Mouse (Mus musculus) hindbrain, embryonic 14.5 days (tissue): ENCODE data around the gene Mettl8. TPM values are rescaled to one million over a fixed set of nuclear protein-coding genes. Genes with fewer than 3 reads are reported as not detected.

Experiments
- ATAC-seq: fragments of 200-750 bp; cut with Nextera tagmentation; 2 replicates; pipeline ENCODE4 v1.8.0; 2017; ENCODE audit warnings: moderate number of reproducible peaks, mild to moderate bottlenecking, moderate TSS enrichment, moderate library complexity; ENCODE audit not compliant: low FRiP score
- DNase-seq: peaks from one replicate; pipeline ENCODE4 v3.0.0-alpha.2; 2015; ENCODE audit warnings: low spot score
- H3K27ac ChIP-seq: fragments of 300-500 bp; sonication (generic); 2 replicates; pipeline ENCODE4 v1.5.1; 2014; ENCODE audit warnings: mild to moderate bottlenecking, moderate library complexity
- H3K27me3 ChIP-seq: fragments of 300-500 bp; sonication (generic); 2 replicates; pipeline ENCODE4 v1.6.1; 2014; ENCODE audit warnings: mild to moderate bottlenecking, low read length, mixed read lengths; ENCODE audit not compliant: control insufficient read depth, insufficient read depth
- H3K36me3 ChIP-seq: fragments of 300-500 bp; sonication (generic); replicated peaks from 2 replicates; pipeline ENCODE4 v1.6.1; 2014; ENCODE audit not compliant: control insufficient read depth, insufficient read depth
- H3K4me1 ChIP-seq: fragments of 300-500 bp; sonication (generic); replicated peaks from 2 replicates; pipeline ENCODE4 v1.6.1; 2014; ENCODE audit warnings: antibody characterized with exemption, low read length, mixed read lengths; ENCODE audit not compliant: control insufficient read depth, insufficient read depth
- H3K4me2 ChIP-seq: fragments of 300-500 bp; sonication (generic); replicated peaks from 2 replicates; pipeline ENCODE4 v1.6.1; 2014; ENCODE audit warnings: mild to moderate bottlenecking, moderate library complexity
- H3K4me3 ChIP-seq: fragments of 300-500 bp; sonication (generic); replicated peaks from 2 replicates; pipeline ENCODE4 v1.5.1; 2014; ENCODE audit warnings: mild to moderate bottlenecking, low read length
- H3K9ac ChIP-seq: fragments of 300-500 bp; sonication (generic); 2 replicates; pipeline ENCODE4 v1.6.1; 2014
- H3K9me3 ChIP-seq: fragments of 300-500 bp; sonication (generic); 2 replicates; pipeline ENCODE4 v1.6.1; 2016; ENCODE audit warnings: low read length; ENCODE audit not compliant: control insufficient read depth
- WGBS: fragments of 180-500 bp; shearing (Covaris S2); extraction: QIAGEN DNeasy Blood & Tissue Kit; methylation state at CpG from one replicate; pipeline ENCODE4 v1.1.7; 2014; 5-methylcytosine and 5-hydroxymethylcytosine counted together
- polyA plus RNA-seq: library from polyadenylated mRNA; unstranded; fragments of >200 nt; fragmentation: Nextera tagmentation; extraction: Ambion mirVana; gene quantifications from 2 replicates; pipeline ENCODE4 v1.2.1, GENCODE M21; 2014

Mettl8 gene
- polyA plus RNA-seq, 1 experiment from 2014 or later, result 10.9 TPM

- Histone ChIP-seq H3K27ac (no peak overlapping the region), H3K36me3 (no peaks in the 10 kb centered on the region), H3K4me2 (no peak overlapping the region), H3K27me3 (no peaks in the 10 kb centered on the region), H3K4me3 (no peak overlapping the region), H3K9ac (no peak overlapping the region), H3K9me3 (no peaks in the 10 kb centered on the region), H3K4me1 (no peaks in the 10 kb centered on the region)
- DNase-seq (no peak), ATAC-seq (no peak)
- 88% methylated on average over 4 of the region's 4 CpGs for WGBS
Observed at GRCm38 (mm10) chr2:70932965-70933364, 122.4 kb downstream of the Mettl8 start.

DNA sequence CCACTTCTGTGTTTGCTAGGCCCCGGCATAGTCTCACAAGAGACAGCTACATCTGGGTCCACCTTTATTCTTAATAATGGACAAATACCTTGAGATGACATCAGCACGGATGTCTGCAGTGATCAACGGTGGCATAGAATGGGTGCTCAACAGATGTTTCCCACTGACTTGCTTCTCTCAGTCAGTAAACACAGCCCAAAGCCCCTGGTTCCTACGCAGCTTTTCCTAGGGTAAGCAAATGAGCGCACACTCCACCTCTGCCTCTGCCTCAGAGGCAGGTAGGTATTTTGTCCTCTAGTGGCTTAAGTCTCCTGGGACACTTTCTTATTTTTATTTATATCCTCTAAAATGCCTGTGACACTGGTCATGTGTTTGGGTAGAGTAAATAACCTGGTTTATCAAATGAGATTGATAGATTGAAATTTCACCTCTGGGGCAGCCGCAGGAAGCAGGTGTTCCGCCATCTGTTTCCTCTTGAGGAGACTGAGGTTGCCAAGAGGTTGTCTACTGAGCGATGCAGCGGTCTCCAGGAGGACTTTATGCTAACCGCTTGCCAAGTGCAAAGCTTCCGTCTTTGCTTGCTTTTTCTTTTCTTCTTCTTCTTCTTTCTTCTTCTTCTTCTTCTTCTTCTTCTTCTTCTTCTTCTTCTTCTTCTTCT, 124.6 kb downstream of the Mettl8 start:
- no peak overlapping the region for H3K4me2 ChIP-seq
- H3K36me3 ChIP-seq, result no peaks in the 10 kb centered on the region
- DNase-seq, result no peak
- H3K27ac ChIP-seq, result no peak overlapping the region
- no peak overlapping the region for H3K9ac ChIP-seq
- 88% methylated on average over 11 of the region's 11 CpGs for WGBS
- H3K4me1 ChIP-seq, result no peaks in the 10 kb centered on the region
- H3K4me3 ChIP-seq, result no peak overlapping the region
- H3K27me3 ChIP-seq, result no peaks in the 10 kb centered on the region
- H3K9me3 ChIP-seq, result no peaks in the 10 kb centered on the region
- no peak for ATAC-seq

- no peaks in the 10 kb centered on the region for H3K27me3 ChIP-seq
- ATAC-seq (no peak), DNase-seq (no peak)
- no peak overlapping the region for H3K27ac ChIP-seq
- no peak overlapping the region for H3K9ac ChIP-seq
- no peak overlapping the region for H3K4me3 ChIP-seq
- no peaks in the 10 kb centered on the region for H3K36me3 ChIP-seq
- no peaks in the 10 kb centered on the region for H3K4me1 ChIP-seq
- 80% methylated on average over 11 of the region's 11 CpGs for WGBS
- no peaks in the 10 kb centered on the region for H3K9me3 ChIP-seq
- no peak overlapping the region for H3K4me2 ChIP-seq
Observed at GRCm38 (mm10) chr2:70929714-70930113, 125.7 kb downstream of the Mettl8 start.

GRCm38 (mm10) chr2:70924049-70924448, 131.3 kb downstream of the Mettl8 start:
- Histone ChIP-seq H3K4me3 (no peak overlapping the region), H3K27ac (no peak overlapping the region), H3K9ac (no peak overlapping the region), H3K9me3 (no peaks in the 10 kb centered on the region), H3K4me1 (no peaks in the 10 kb centered on the region), H3K36me3 (no peaks in the 10 kb centered on the region), H3K27me3 (no peaks in the 10 kb centered on the region), H3K4me2 (no peak overlapping the region)
- no peak for DNase-seq
- no peak for ATAC-seq
- WGBS, result 93% methylated on average over 1 of the region's 1 CpGs

DNA sequence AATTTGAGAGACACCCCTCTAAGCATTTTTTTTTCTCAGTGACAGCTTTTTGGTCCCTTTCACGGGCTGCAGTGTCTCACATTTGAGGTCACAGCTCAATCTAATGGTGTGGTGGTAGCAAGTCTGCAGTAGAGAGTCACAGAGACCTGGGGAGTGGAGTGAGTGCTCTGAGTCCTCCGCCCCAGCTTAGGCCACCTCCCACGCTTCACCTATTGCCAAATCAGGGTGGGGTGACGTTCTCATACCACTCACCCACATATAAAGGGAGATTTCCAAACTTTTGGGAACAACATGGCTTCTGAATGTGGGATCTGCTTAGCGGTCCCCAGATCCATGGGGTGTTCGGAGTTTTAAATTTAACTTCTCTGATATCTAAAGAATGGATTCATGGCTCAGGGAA, 132.6 kb downstream of the Mettl8 start:
- WGBS, result 85% methylated on average over 6 of the region's 6 CpGs
- no peak for ATAC-seq
- H3K27me3 ChIP-seq, result no peaks in the 10 kb centered on the region
- no peaks in the 10 kb centered on the region for H3K36me3 ChIP-seq
- no peak overlapping the region for H3K27ac ChIP-seq
- H3K4me2 ChIP-seq, result no peak overlapping the region
- no peaks in the 10 kb centered on the region for H3K9me3 ChIP-seq
- no peak overlapping the region for H3K9ac ChIP-seq
- no peak overlapping the region for H3K4me3 ChIP-seq
- no peak for DNase-seq
- no peaks in the 10 kb centered on the region for H3K4me1 ChIP-seq

DNA sequence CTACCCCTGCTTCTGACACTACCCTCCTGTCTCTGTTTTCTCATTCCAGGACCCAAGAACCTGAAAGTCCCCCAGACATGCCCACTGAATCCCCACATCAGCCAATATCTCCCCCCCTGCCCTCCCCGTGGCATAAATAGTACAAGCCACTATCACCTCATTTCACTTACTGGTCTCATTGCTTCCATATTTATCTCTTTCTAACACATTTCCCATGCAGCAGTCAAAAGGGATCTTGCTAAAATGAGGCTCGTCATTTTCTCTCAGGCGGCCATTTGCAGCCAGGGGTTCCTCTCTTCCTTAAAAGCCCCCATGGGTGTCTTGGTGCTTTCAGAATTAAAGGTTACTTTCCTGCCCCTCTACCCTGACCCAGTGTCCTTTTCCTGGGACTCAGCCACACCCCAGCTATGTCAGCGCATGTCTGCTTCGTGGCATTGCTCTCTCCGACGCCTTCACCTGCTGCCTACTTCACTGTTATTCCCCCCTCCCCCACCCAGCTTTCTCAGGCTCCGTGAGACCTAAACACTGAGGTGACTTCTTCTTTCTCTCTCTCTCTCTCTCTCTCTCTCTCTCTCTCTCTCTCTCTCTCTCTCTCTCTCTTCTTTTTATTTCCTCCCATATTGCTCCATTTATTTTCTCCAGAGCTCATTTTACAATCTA, 134.3 kb downstream of the Mettl8 start:
- H3K4me3 ChIP-seq, result no peak overlapping the region
- H3K27me3 ChIP-seq, result no peaks in the 10 kb centered on the region
- H3K9me3 ChIP-seq, result no peaks in the 10 kb centered on the region
- 49% methylated on average over 8 of the region's 8 CpGs for WGBS
- no peaks in the 10 kb centered on the region for H3K36me3 ChIP-seq
- DNase-seq, result no peak
- H3K9ac ChIP-seq, result no peak overlapping the region
- H3K4me1 ChIP-seq, result no peaks in the 10 kb centered on the region
- ATAC-seq, result no peak
- no peak overlapping the region for H3K4me2 ChIP-seq
- H3K27ac ChIP-seq, result no peak overlapping the region

DNA sequence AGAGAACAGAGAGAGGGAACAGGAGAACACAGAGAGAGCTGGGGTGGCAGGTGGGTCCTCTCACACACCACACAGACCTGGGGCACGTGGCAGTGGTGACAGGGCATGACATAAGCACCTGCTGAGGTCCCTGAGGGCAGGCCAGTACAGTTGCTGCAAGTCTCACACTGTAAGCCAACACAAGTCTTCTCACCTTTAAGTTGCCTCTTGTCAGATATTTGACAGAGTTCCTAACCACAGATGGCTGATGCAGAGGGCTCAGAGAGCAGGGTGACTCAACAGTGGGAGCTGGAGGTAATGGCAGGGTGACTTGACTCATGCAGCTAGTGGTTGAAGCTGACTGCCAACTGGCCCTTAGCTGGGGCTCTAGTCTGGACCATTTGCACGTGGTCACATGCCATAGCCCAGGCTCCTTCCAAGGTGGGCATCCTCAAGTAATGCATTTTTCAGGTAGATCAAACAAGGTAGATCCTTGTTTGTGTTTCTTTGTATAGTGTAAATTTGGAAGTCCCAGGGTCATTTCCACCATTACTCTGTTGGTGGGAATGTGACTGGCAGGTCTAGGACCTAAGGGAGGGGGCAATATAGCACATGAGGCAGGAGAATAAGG, 135.4 kb downstream of the Mettl8 start:
- 60% methylated on average over 2 of the region's 2 CpGs for WGBS
- DNase-seq, result no peak
- Histone ChIP-seq H3K4me3 (no peak overlapping the region), H3K9me3 (no peaks in the 10 kb centered on the region), H3K27me3 (no peaks in the 10 kb centered on the region), H3K4me2 (no peak overlapping the region), H3K4me1 (no peaks in the 10 kb centered on the region), H3K9ac (no peak overlapping the region), H3K36me3 (no peaks in the 10 kb centered on the region), H3K27ac (no peak overlapping the region)
- ATAC-seq, result no peak

- H3K27me3 ChIP-seq, result no peaks in the 10 kb centered on the region
- no peaks in the 10 kb centered on the region for H3K36me3 ChIP-seq
- no peak overlapping the region for H3K4me2 ChIP-seq
- no peak overlapping the region for H3K4me3 ChIP-seq
- no peak overlapping the region for H3K27ac ChIP-seq
- H3K9ac ChIP-seq, result no peak overlapping the region
- no peaks in the 10 kb centered on the region for H3K4me1 ChIP-seq
- H3K9me3 ChIP-seq, result no peaks in the 10 kb centered on the region
- no peak for ATAC-seq
- DNase-seq, result no peak
- 70% methylated on average over 2 of the region's 2 CpGs for WGBS
Observed at GRCm38 (mm10) chr2:70918516-70918915, 136.9 kb downstream of the Mettl8 start.
